ENCODE assay signal across 9 mouse cellular contexts in genomic region chr6:99484884-99485216, GRCm38 (mm10). TPM values are rescaled to one million over a fixed set of nuclear protein-coding genes. Genes with fewer than 3 reads are reported as not detected.
DNase-seq lines count a peak whose midpoint lies in the region; ATAC-seq and TF ChIP-seq lines count a peak whose summit lies in the region.
"Had no signal": no experiment of that assay in that cellular context is flagged by ENCODE, and none has a peak within 500 bp of the region (broad histone marks: within the 10 kb centered on the region; RNA-seq: fewer than 3 reads in every experiment).

No protein-coding gene starts in this region.

- ATAC-seq in liver, embryonic 11.5 days (replicated peaks; ENCODE audit: low FRiP score) = no peak
- no peak for ATAC-seq in intestine, embryonic 16.5 days
- ATAC-seq in neural tube, embryonic 13.5 days (ENCODE audit: low read depth) = no peak

- intact Hi-C loops in left cerebral cortex, postnatal 4 days (cut with DNase I) = no loop called here

- peak overlapping the region; percentile 44; the same call in 1 of the 2 replicates for H3K9ac ChIP-seq in liver, embryonic 11.5 days (ENCODE audit: low read depth, low read length)
- peak overlapping the region; percentile 46 for H3K9ac ChIP-seq in intestine, embryonic 16.5 days (ENCODE audit: low read depth, low read length)
- H3K9ac ChIP-seq in neural tube, embryonic 13.5 days = peak overlapping the region; percentile 58

- TF ChIP-seq POLR2A in embryonic fibroblast, embryonic 13.5 days (IDR thresholded peaks at IDR 0.05; ENCODE audit: low read depth, low read length) = no peak

- H3K27me3 ChIP-seq in liver, embryonic 11.5 days (replicated peaks; ENCODE audit: control insufficient read depth, insufficient read depth, low read length) = no peaks in the 10 kb centered on the region
- no peaks in the 10 kb centered on the region for H3K27me3 ChIP-seq in intestine, embryonic 16.5 days (replicated peaks; ENCODE audit: control insufficient read depth, insufficient read depth, low read length)
- H3K27me3 ChIP-seq in neural tube, embryonic 13.5 days = peaks cover 12% of the 10 kb centered on the region; the same call in 1 of the 2 replicates
- H3K27me3 ChIP-seq: Patski had no signal

- 36% methylated on average over 8 of the region's 8 CpGs for WGBS in liver, embryonic 11.5 days
- WGBS in intestine, embryonic 16.5 days = 4% methylated on average over 8 of the region's 8 CpGs
- WGBS in neural tube, embryonic 13.5 days = 4% methylated on average over 8 of the region's 8 CpGs

- H3K36me3 ChIP-seq in liver, embryonic 11.5 days (ENCODE audit: control insufficient read depth, insufficient read depth, low read length) = no peaks in the 10 kb centered on the region; the same call in 1 of the 2 replicates
- no peaks in the 10 kb centered on the region for H3K36me3 ChIP-seq in intestine, embryonic 16.5 days (ENCODE audit: control insufficient read depth, insufficient read depth, low read length)
- H3K36me3 ChIP-seq in neural tube, embryonic 13.5 days = no peaks in the 10 kb centered on the region

- peaks cover 16% of the 10 kb centered on the region for H3K4me1 ChIP-seq in liver, embryonic 11.5 days (replicated peaks; ENCODE audit: control insufficient read depth, insufficient read depth, low read length)
- H3K4me1 ChIP-seq in embryonic fibroblast, embryonic 13.5 days (ENCODE audit: control insufficient read depth, insufficient read depth, low read length) = peaks cover 19% of the 10 kb centered on the region
- H3K4me1 ChIP-seq in intestine, embryonic 16.5 days (ENCODE audit: control insufficient read depth, insufficient read depth, low read length) = peaks cover 27% of the 10 kb centered on the region
- peaks cover 47% of the 10 kb centered on the region for H3K4me1 ChIP-seq in neural tube, embryonic 13.5 days (replicated peaks)

- H3K9me3 ChIP-seq in liver, embryonic 11.5 days (ENCODE audit: control insufficient read depth, low read length) = no peaks in the 10 kb centered on the region
- H3K9me3 ChIP-seq in intestine, embryonic 16.5 days (ENCODE audit: control insufficient read depth, low read length) = no peaks in the 10 kb centered on the region
- H3K9me3 ChIP-seq in neural tube, embryonic 13.5 days = no peaks in the 10 kb centered on the region

- peak overlapping the region; percentile 64 for H3K27ac ChIP-seq in liver, embryonic 11.5 days (ENCODE audit: low read depth, low read length)
- H3K27ac ChIP-seq in embryonic fibroblast, embryonic 13.5 days (ENCODE audit: insufficient read depth, low read length) = peak overlapping the region; percentile 87
- H3K27ac ChIP-seq in intestine, embryonic 16.5 days (ENCODE audit: low read length) = peak overlapping the region; percentile 96
- H3K27ac ChIP-seq in neural tube, embryonic 13.5 days (replicated peaks) = peak overlapping the region; percentile 87

- no peak overlapping the region for H3K4me3 ChIP-seq in liver, embryonic 11.5 days (ENCODE audit: low read depth, low read length)
- H3K4me3 ChIP-seq in embryonic fibroblast, embryonic 13.5 days (ENCODE audit: insufficient read depth, low read length) = no peak overlapping the region
- H3K4me3 ChIP-seq in intestine, embryonic 16.5 days (ENCODE audit: low read length) = peak overlapping the region; percentile 9
- peak overlapping the region; percentile 21 for H3K4me3 ChIP-seq in neural tube, embryonic 13.5 days

- peak; percentile 50 for DNase-seq in liver, embryonic 11.5 days (ENCODE audit: low spot score)
- no peak for DNase-seq in liver
- DNase-seq in left cerebral cortex, postnatal 4 days = no peak
- no peak for DNase-seq in thymus, postnatal 10 days (ENCODE audit: low spot score in 2 of 2)
- no peak for DNase-seq in right cerebral cortex, postnatal 14 days

- no peak for TF ChIP-seq CTCF in embryonic fibroblast, embryonic 13.5 days (IDR thresholded peaks at IDR 0.05; ENCODE audit: borderline replicate concordance, insufficient read depth, low read length)

- H3K4me2 ChIP-seq in liver, embryonic 11.5 days = peak overlapping the region; percentile 45
- H3K4me2 ChIP-seq in intestine, embryonic 16.5 days (ENCODE audit: low read depth, low read length) = peak overlapping the region; percentile 52
- peak overlapping the region; percentile 57 for H3K4me2 ChIP-seq in neural tube, embryonic 13.5 days

RNA-seq across cellular contexts. Expression of gene Foxp1, which starts 37.7 kb away (rescaled TPM):
- polyA plus RNA-seq in liver, embryonic 11.5 days (2014; fragmentation: Nextera tagmentation; extraction: Ambion mirVana) = 62.1 and 67.8 TPM in 2 replicates
- polyA plus RNA-seq in embryonic fibroblast, embryonic 13.5 days (2011; ENCODE audit: insufficient read length, low read depth, missing spikeins) = 135 and 137 TPM in 2 replicates
- polyA plus RNA-seq in intestine, embryonic 16.5 days (2015; fragmentation: Nextera tagmentation; extraction: Ambion mirVana) = 74.8 and 74.9 TPM in 2 replicates
- polyA plus RNA-seq in neural tube, embryonic 13.5 days (2015; fragmentation: Nextera tagmentation; extraction: Ambion mirVana) = 73.2 and 74.0 TPM in 2 replicates
- total RNA-seq in left cerebral cortex, postnatal 4 days (2021) = 100 to 1,000 TPM; 210 to 247 TPM

Comparison
In these comparisons a context has a peak if more than half of its experiments do, and no peak if none do; other contexts are left out.
1. H3K4me3 ChIP-seq: peak in intestine, embryonic 16.5 days (single experiment) and neural tube, embryonic 13.5 days (single experiment); none in liver, embryonic 11.5 days (single experiment) and embryonic fibroblast, embryonic 13.5 days (single experiment).
2. Peak in every context shown above with its lines, with median percentiles within 50 percentile points of each other: H3K27ac ChIP-seq, H3K4me2 ChIP-seq and H3K9ac ChIP-seq.